Mouse (Mus musculus) forebrain, embryonic 15.5 days (tissue): ENCODE data around the gene Fam243. TPM values are rescaled to one million over a fixed set of nuclear protein-coding genes. Genes with fewer than 3 reads are reported as not detected.
A peak's percentile ranks its signal among the peaks of the same experiment; 100 is the strongest.

ENCODE experiments used
- ATAC-seq: fragments of 200-750 bp; cut with Nextera tagmentation; replicated peaks from 2 replicates; pipeline ENCODE4 v1.8.0; 2017; ENCODE audit warnings: mild to moderate bottlenecking, moderate TSS enrichment, moderate library complexity
- H3K27ac ChIP-seq: fragments of 300-500 bp; sonication (generic); replicated peaks from 2 replicates; pipeline ENCODE4 v1.5.1; 2015; ENCODE audit warnings: mild to moderate bottlenecking, inconsistent platforms
- H3K27me3 ChIP-seq: fragments of 300-500 bp; sonication (generic); 2 replicates; pipeline ENCODE4 v1.6.1; 2015; ENCODE audit warnings: inconsistent platforms
- H3K36me3 ChIP-seq: fragments of 300-500 bp; sonication (generic); 2 replicates; pipeline ENCODE4 v1.6.1; 2015; ENCODE audit warnings: mild to moderate bottlenecking, inconsistent platforms
- H3K4me1 ChIP-seq: fragments of 300-500 bp; sonication (generic); 2 replicates; pipeline ENCODE4 v1.6.1; 2015; ENCODE audit warnings: inconsistent platforms
- H3K4me2 ChIP-seq: fragments of 300-500 bp; sonication (generic); replicated peaks from 2 replicates; pipeline ENCODE4 v1.6.1; 2015; ENCODE audit warnings: mild to moderate bottlenecking, inconsistent platforms
- H3K4me3 ChIP-seq: fragments of 300-500 bp; sonication (generic); 2 replicates; pipeline ENCODE4 v1.5.1; 2015; ENCODE audit warnings: mild to moderate bottlenecking, inconsistent platforms
- H3K9ac ChIP-seq: fragments of 300-500 bp; sonication (generic); replicated peaks from 2 replicates; pipeline ENCODE4 v1.6.1; 2015; ENCODE audit warnings: mild to moderate bottlenecking, inconsistent platforms
- H3K9me3 ChIP-seq: fragments of 300-500 bp; sonication (generic); 2 replicates; pipeline ENCODE4 v1.6.1; 2016; ENCODE audit warnings: inconsistent platforms
- WGBS: fragments of 180-500 bp; shearing (Covaris S2); methylation state at CpG from one replicate; pipeline ENCODE4 v1.1.7; 2015; ENCODE audit warnings: mixed read lengths; 5-methylcytosine and 5-hydroxymethylcytosine counted together
- polyA plus RNA-seq: library from polyadenylated mRNA; unstranded; fragments of >200 nt; fragmentation: Nextera tagmentation; extraction: Ambion mirVana; gene quantifications from 2 replicates; pipeline ENCODE4 v1.2.1, GENCODE M21; 2015

The Fam243 gene
- polyA plus RNA-seq, 1 experiment from 2014 or later = 0.17 TPM

- H3K4me1 ChIP-seq = peaks cover 3% of the 10 kb centered on the region; the same call in 1 of the 2 replicates
- no peak for ATAC-seq
- WGBS = 78% methylated on average over 10 of the region's 10 CpGs
- H3K27ac ChIP-seq = no peak within 1 kb of the TSS
- no peak within 1 kb of the TSS for H3K9ac ChIP-seq
- H3K9me3 ChIP-seq = no peaks in the 10 kb centered on the region
- no peaks in the 10 kb centered on the region for H3K27me3 ChIP-seq
- H3K4me3 ChIP-seq = no peak within 1 kb of the TSS
- no peak within 1 kb of the TSS for H3K4me2 ChIP-seq
- no peaks in the 10 kb centered on the region for H3K36me3 ChIP-seq
Measured at GRCm38 (mm10) chr16:92292101-92292500, 29.1 kb downstream of the Fam243 start, which contains the start of gene Kcne2. TSS of gene Kcne2 (plus strand) at chr16:92292389.

DNA sequence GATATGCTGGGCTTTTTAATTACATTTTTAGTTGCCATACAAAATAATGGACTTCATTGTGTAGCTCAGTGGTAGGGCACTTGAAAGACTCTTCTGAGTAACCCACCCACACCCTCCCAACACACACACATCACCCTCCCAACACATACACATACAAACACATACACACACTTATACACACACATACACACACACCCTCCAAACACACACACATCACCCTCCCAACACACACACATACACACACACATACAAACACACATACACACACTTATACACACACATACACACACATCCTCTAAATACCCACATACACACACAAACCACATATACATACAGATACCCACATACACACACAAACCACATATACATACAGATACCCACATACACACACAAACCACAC, 31.2 kb downstream of the Fam243 start:
- Histone ChIP-seq H3K9ac (no peak overlapping the region), H3K27me3 (no peaks in the 10 kb centered on the region), H3K9me3 (no peaks in the 10 kb centered on the region), H3K4me1 (peaks cover 3% of the 10 kb centered on the region; the same call in 1 of the 2 replicates), H3K27ac (no peak overlapping the region), H3K4me3 (no peak overlapping the region), H3K4me2 (no peak overlapping the region), H3K36me3 (no peaks in the 10 kb centered on the region)
- no peak for ATAC-seq

DNA sequence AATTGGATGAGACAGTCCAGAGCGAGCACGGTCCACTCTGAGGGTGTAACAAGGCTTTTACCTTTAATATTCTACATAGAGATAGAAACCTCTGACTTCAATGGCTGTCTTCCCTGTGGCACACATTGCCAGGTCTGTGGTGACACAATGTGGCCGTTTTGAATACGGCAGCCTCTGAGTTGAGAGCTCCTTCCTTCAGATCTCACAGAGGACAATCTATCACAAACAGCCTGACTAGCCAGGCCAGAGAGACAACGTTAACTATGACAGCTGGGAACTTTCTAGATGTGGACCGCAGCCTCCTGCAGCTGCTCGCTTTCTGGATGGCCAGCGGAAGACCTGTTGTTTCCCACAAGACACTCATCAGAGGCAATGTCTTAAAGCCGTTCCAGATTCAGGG, 32.5 kb downstream of the Fam243 start:
- 93% methylated on average over 9 of the region's 9 CpGs for WGBS
- no peak for ATAC-seq
- H3K4me1 ChIP-seq = no peaks in the 10 kb centered on the region
- H3K4me3 ChIP-seq = no peak overlapping the region
- no peaks in the 10 kb centered on the region for H3K27me3 ChIP-seq
- no peaks in the 10 kb centered on the region for H3K36me3 ChIP-seq
- no peak overlapping the region for H3K27ac ChIP-seq
- no peak overlapping the region for H3K9ac ChIP-seq
- no peak overlapping the region for H3K4me2 ChIP-seq
- H3K9me3 ChIP-seq = no peaks in the 10 kb centered on the region

GRCm38 (mm10) chr16:92286609-92287008, 34.6 kb downstream of the Fam243 start:
- WGBS = 7% methylated on average over 7 of the region's 7 CpGs
- Histone ChIP-seq H3K4me1 (no peaks in the 10 kb centered on the region), H3K9ac (no peak overlapping the region), H3K4me2 (no peak overlapping the region), H3K4me3 (no peak overlapping the region), H3K36me3 (no peaks in the 10 kb centered on the region), H3K27me3 (no peaks in the 10 kb centered on the region), H3K27ac (no peak overlapping the region), H3K9me3 (no peaks in the 10 kb centered on the region)
- ATAC-seq = 0 out of 2 replicates have a peak, but pooled peaks have one; percentile 23

- WGBS = 68% methylated on average over 10 of the region's 10 CpGs
Measured at GRCm38 (mm10) chr16:92285068-92285467, 36.2 kb downstream of the Fam243 start.

DNA sequence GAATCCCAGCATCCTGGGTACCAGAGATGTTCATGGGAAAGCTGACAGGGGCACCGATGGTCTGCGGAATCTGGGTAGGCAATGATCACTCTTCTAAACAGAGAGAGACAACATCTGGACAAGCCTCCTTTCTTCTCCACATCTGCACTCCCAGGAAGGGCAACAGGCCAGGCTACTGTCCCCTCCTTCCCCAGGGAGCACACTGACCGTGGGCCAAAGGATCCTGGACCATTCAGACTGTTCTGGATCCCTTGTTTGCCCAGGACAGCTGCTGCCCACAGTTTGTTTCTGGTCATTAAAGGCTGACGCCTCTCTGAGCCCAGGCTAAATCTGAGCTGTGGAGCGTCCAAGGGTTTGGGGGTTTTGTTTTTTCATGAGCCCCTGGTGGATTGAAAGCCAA, 38.6 kb downstream of the Fam243 start:
- Histone ChIP-seq H3K27me3 (no peaks in the 10 kb centered on the region), H3K36me3 (no peaks in the 10 kb centered on the region), H3K9me3 (no peaks in the 10 kb centered on the region), H3K4me1 (no peaks in the 10 kb centered on the region), H3K9ac (no peak overlapping the region), H3K4me3 (no peak overlapping the region), H3K27ac (no peak overlapping the region), H3K4me2 (no peak overlapping the region)
- ATAC-seq = no peak
- 77% methylated on average over 5 of the region's 5 CpGs for WGBS

More at GRCm38 (mm10) chr16:92285068-92285467, 36.2 kb downstream of the Fam243 start:
- Histone ChIP-seq H3K9me3 (no peaks in the 10 kb centered on the region), H3K9ac (no peak overlapping the region), H3K4me2 (no peak overlapping the region), H3K27ac (no peak overlapping the region), H3K27me3 (no peaks in the 10 kb centered on the region), H3K4me1 (no peaks in the 10 kb centered on the region), H3K4me3 (no peak overlapping the region), H3K36me3 (no peaks in the 10 kb centered on the region)
- ATAC-seq = no peak

DNA sequence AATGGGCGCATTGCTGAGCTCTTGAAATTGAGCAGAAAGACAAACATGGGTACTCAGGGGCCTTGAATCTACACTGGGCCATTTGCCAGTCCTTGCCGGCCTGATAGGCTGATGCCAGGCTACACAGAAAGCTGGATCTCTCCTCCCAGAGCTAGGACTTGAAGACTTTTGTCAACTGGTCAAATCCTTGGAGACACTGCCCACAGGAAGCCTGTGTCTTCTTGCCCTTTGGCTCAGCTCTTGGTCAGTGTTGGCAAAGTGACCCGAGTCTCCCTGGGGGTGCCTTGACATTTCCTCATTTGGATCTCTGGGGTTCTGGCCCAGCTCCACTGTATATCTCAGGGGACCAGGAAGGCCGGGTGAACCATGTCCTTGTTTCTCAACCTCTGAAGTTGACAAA, 45.7 kb downstream of the Fam243 start:
- Histone ChIP-seq H3K4me3 (no peak overlapping the region), H3K9ac (no peak overlapping the region), H3K9me3 (no peaks in the 10 kb centered on the region), H3K36me3 (no peaks in the 10 kb centered on the region), H3K27ac (no peak overlapping the region), H3K27me3 (no peaks in the 10 kb centered on the region), H3K4me2 (no peak overlapping the region), H3K4me1 (no peaks in the 10 kb centered on the region)
- WGBS = 85% methylated on average over 4 of the region's 4 CpGs
- no peak for ATAC-seq

GRCm38 (mm10) chr16:92274516-92274915, 46.7 kb downstream of the Fam243 start:
- no peak overlapping the region for H3K9ac ChIP-seq
- H3K27ac ChIP-seq = no peak overlapping the region
- H3K4me2 ChIP-seq = no peak overlapping the region
- no peaks in the 10 kb centered on the region for H3K36me3 ChIP-seq
- no peak for ATAC-seq
- H3K27me3 ChIP-seq = no peaks in the 10 kb centered on the region
- no peak overlapping the region for H3K4me3 ChIP-seq
- H3K9me3 ChIP-seq = no peaks in the 10 kb centered on the region
- no peaks in the 10 kb centered on the region for H3K4me1 ChIP-seq
- 82% methylated on average over 5 of the region's 5 CpGs for WGBS

Other genes starting within 250 kb of the Fam243 start
- 11.5 and 23.2 TPM in 2 replicates for gene Kcne2, start 29.1 kb downstream of the Fam243 start, polyA plus RNA-seq
- 92.6 and 107 TPM in 2 replicates for gene Smim11, start 20.2 kb downstream of the Fam243 start, polyA plus RNA-seq
- gene Kcne1, start 38.0 kb upstream of the Fam243 start, polyA plus RNA-seq = 0.33 TPM in 1 of 2 replicates, not detected in the other
- 49.8 and 52.8 TPM in 2 replicates for gene Rcan1, start 149.4 kb upstream of the Fam243 start, polyA plus RNA-seq
- 4.0 and 9.0 TPM in 2 replicates for gene Clic6, start 164.3 kb upstream of the Fam243 start, polyA plus RNA-seq